26 mouse cellular contexts compared by ENCODE assay signal in the genomic region with DNA sequence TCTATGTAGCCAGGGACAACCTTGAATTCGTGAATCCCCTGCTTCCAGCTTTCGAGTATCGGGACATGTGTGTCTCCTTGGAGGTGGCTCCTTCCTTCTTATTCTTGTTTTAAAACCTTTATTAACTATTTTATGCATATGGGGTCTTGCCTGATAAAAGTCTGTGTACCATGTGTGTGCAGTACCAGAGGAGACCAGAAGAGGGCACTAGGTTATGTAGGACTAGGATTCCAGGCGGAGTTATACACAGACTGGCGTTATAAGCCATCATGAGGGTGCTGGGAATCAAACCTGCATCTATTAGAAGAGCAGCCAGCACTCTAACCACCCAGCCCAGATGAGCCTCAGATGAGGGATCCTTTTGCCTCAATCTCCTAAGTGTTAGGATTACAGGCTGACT. TPM values are rescaled to one million over a fixed set of nuclear protein-coding genes. Genes with fewer than 3 reads are reported as not detected.
DNase-seq lines count a peak whose midpoint lies in the region; ATAC-seq and TF ChIP-seq lines count a peak whose summit lies in the region.
"Had no signal": no experiment of that assay in that cellular context is flagged by ENCODE, and none has a peak within 500 bp of the region (broad histone marks: within the 10 kb centered on the region; RNA-seq: fewer than 3 reads in every experiment).

No protein-coding gene starts in this region.

- H3K4me2 ChIP-seq in liver, embryonic 12.5 days, result no peak overlapping the region
- H3K4me2 ChIP-seq in liver, embryonic 11.5 days, result no peak overlapping the region
- H3K4me2 ChIP-seq: embryonic facial prominence, embryonic 12.5 days; hindbrain, embryonic 13.5 days; liver, embryonic 13.5 days had no signal

- peaks cover 15% of the 10 kb centered on the region for H3K4me1 ChIP-seq in heart, adult 2 months (ENCODE audit: control insufficient read depth, insufficient read depth, low read length)
- peaks cover 35% of the 10 kb centered on the region for H3K4me1 ChIP-seq in liver, embryonic 12.5 days
- no peaks in the 10 kb centered on the region for H3K4me1 ChIP-seq in liver, embryonic 11.5 days (replicated peaks; ENCODE audit: control insufficient read depth, insufficient read depth, low read length)
- no peaks in the 10 kb centered on the region for H3K4me1 ChIP-seq in MEL (ENCODE audit: control insufficient read depth in 1 of 2, insufficient read depth in 2 of 2, low read length in 2 of 2)
- H3K4me1 ChIP-seq in hindbrain, embryonic 10.5 days (replicated peaks), result peaks cover 12% of the 10 kb centered on the region
- H3K4me1 ChIP-seq: embryonic facial prominence, embryonic 12.5 days; hindbrain, embryonic 13.5 days had no signal

- peaks cover 8% of the 10 kb centered on the region; the same call in 1 of the 2 replicates for H3K9me3 ChIP-seq in liver, embryonic 12.5 days (replicated peaks)
- 0 out of 2 replicates have a peak, but pooled peaks cover 3% of the 10 kb centered on the region for H3K9me3 ChIP-seq in liver, embryonic 11.5 days (ENCODE audit: control insufficient read depth, low read length)
- no peaks in the 10 kb centered on the region for H3K9me3 ChIP-seq in MEL (replicated peaks; ENCODE audit: insufficient read depth, low read length)
- H3K9me3 ChIP-seq in hindbrain, embryonic 10.5 days, result peaks cover 11% of the 10 kb centered on the region; the same call in 1 of the 2 replicates
- H3K9me3 ChIP-seq: embryonic facial prominence, embryonic 12.5 days had no signal

- no peaks in the 10 kb centered on the region; the same call in 1 of the 2 replicates for H3K36me3 ChIP-seq in heart, adult 2 months (ENCODE audit: control insufficient read depth, insufficient read depth, low read length)
- H3K36me3 ChIP-seq in liver, embryonic 12.5 days, result peaks cover 53% of the 10 kb centered on the region
- peaks cover 17% of the 10 kb centered on the region for H3K36me3 ChIP-seq in liver, embryonic 11.5 days (ENCODE audit: control insufficient read depth, insufficient read depth, low read length)
- H3K36me3 ChIP-seq in MEL (ENCODE audit: control insufficient read depth in 1 of 2, insufficient read depth in 2 of 2, low read length in 2 of 2), result no peaks in the 10 kb centered on the region
- H3K36me3 ChIP-seq in hindbrain, embryonic 10.5 days, result peaks cover 83% of the 10 kb centered on the region

- WGBS in heart, adult 2 months, result 99% methylated on average over 5 of the region's 5 CpGs
- WGBS in liver, embryonic 12.5 days (ENCODE audit: insufficient replicate concordance), result 90% methylated on average over 5 of the region's 5 CpGs
- 96% methylated on average over 5 of the region's 5 CpGs for WGBS in liver, embryonic 11.5 days
- 96% methylated on average over 5 of the region's 5 CpGs for WGBS in hindbrain, embryonic 10.5 days

- no peak for ATAC-seq in liver, embryonic 12.5 days
- ATAC-seq in liver, embryonic 11.5 days (replicated peaks; ENCODE audit: low FRiP score), result no peak

- TF ChIP-seq POLR2A in heart, adult 2 months (IDR thresholded peaks at IDR 0.05; ENCODE audit: insufficient read depth, low read depth, low read length), result no peak
- TF ChIP-seq POLR2A in MEL (IDR thresholded peaks at IDR 0.05; ENCODE audit: control insufficient read depth in 1 of 2, insufficient read depth in 1 of 2, low read depth in 1 of 2, low read length in 2 of 2, poor library complexity in 1 of 2), result no peak

- TF ChIP-seq EP300 in heart, adult 2 months (IDR thresholded peaks at IDR 0.05; ENCODE audit: insufficient read depth, low read depth, low read length), result no peak
- no peak for TF ChIP-seq EP300 in MEL (IDR thresholded peaks at IDR 0.05; ENCODE audit: low read depth in 1 of 2, low read length in 2 of 2)

- H3K4me3 ChIP-seq in heart, adult 2 months, result no peak overlapping the region
- H3K4me3 ChIP-seq in liver, embryonic 12.5 days, result no peak overlapping the region
- no peak overlapping the region for H3K4me3 ChIP-seq in liver, embryonic 11.5 days (ENCODE audit: low read depth, low read length)
- no peak overlapping the region for H3K4me3 ChIP-seq in MEL (ENCODE audit: control insufficient read depth in 1 of 2, insufficient read depth in 1 of 2, low read depth in 2 of 2, low read length in 2 of 2)
- H3K4me3 ChIP-seq in hindbrain, embryonic 10.5 days, result no peak overlapping the region
- H3K4me3 ChIP-seq: embryonic facial prominence, embryonic 12.5 days; hindbrain, embryonic 13.5 days; liver, embryonic 13.5 days had no signal

- DNase-seq in heart, adult 2 months, result no peak
- no peak for DNase-seq in heart, adult 9 months (ENCODE audit: low spot score in 2 of 2)
- no peak for DNase-seq in liver, embryonic 11.5 days (ENCODE audit: low spot score)
- peak; percentile 39 for DNase-seq in MEL (ENCODE audit: low read depth, low spot score)
- DNase-seq in naive thymus-derived CD4-positive, alpha-beta T cell, adult 2 months (ENCODE audit: low read depth), result peak; percentile 56
- DNase-seq in cerebellum, adult 11 months, result no peak
- DNase-seq in hindbrain, embryonic 10.5 days (ENCODE audit: low spot score), result no peak
- DNase-seq: adrenal gland, postnatal 10 days; cerebellum, adult 2 months; heart, adult 18-20 months; kidney, adult 18-20 months; kidney, postnatal 25 days; liver, embryonic 13.5 days; lung, postnatal 36 days; retina, postnatal 1 day; right cerebral cortex, postnatal 4 days had no signal

- peak; percentile 46 for TF ChIP-seq CTCF in heart, adult 2 months (IDR thresholded peaks at IDR 0.05)
- peak; percentile 11 to 35 (median 34); a peak in 3 of 6 replicates for TF ChIP-seq CTCF in MEL (IDR thresholded peaks at IDR 0.05 in 2 of 3, conservative IDR thresholded peaks at IDR 0.05 in 1 of 3; ENCODE audit: control insufficient read depth in 1 of 3, insufficient read depth in 1 of 3, low read depth in 2 of 3, low read length in 3 of 3, poor library complexity in 1 of 3, severe bottlenecking in 1 of 3)

- H3K27ac ChIP-seq in heart, adult 2 months, result no peak overlapping the region
- 0 out of 2 replicates have a peak overlapping the region, but pooled peaks have one; percentile 3 for H3K27ac ChIP-seq in liver, embryonic 12.5 days
- H3K27ac ChIP-seq in liver, embryonic 11.5 days (ENCODE audit: low read depth, low read length), result no peak overlapping the region
- H3K27ac ChIP-seq in MEL (ENCODE audit: control insufficient read depth, low read depth, low read length), result no peak overlapping the region
- no peak overlapping the region for H3K27ac ChIP-seq in hindbrain, embryonic 10.5 days
- H3K27ac ChIP-seq: embryonic facial prominence, embryonic 12.5 days; hindbrain, embryonic 13.5 days had no signal

- TF ChIP-seq RAD21 in MEL (IDR thresholded peaks at IDR 0.05; ENCODE audit: low read depth, low read length), result no peak

- H3K9ac ChIP-seq in heart, adult 2 months (ENCODE audit: low read depth, low read length), result no peak overlapping the region
- H3K9ac ChIP-seq in liver, embryonic 12.5 days, result no peak overlapping the region
- no peak overlapping the region for H3K9ac ChIP-seq in liver, embryonic 11.5 days (ENCODE audit: low read depth, low read length)
- no peak overlapping the region for H3K9ac ChIP-seq in MEL (ENCODE audit: control insufficient read depth, low read depth, low read length, poor library complexity, severe bottlenecking)
- H3K9ac ChIP-seq: embryonic facial prominence, embryonic 12.5 days; hindbrain, embryonic 13.5 days had no signal

- H3K27me3 ChIP-seq in heart, adult 2 months (ENCODE audit: control insufficient read depth, insufficient read depth, low read length), result no peaks in the 10 kb centered on the region
- no peaks in the 10 kb centered on the region for H3K27me3 ChIP-seq in liver, embryonic 12.5 days (replicated peaks)
- no peaks in the 10 kb centered on the region for H3K27me3 ChIP-seq in liver, embryonic 11.5 days (replicated peaks; ENCODE audit: control insufficient read depth, insufficient read depth, low read length)
- no peaks in the 10 kb centered on the region for H3K27me3 ChIP-seq in MEL (ENCODE audit: control insufficient read depth in 1 of 2, insufficient read depth in 2 of 2, low read length in 2 of 2)
- no peaks in the 10 kb centered on the region for H3K27me3 ChIP-seq in hindbrain, embryonic 10.5 days (ENCODE audit: insufficient read depth, poor library complexity, severe bottlenecking)
- H3K27me3 ChIP-seq: embryonic facial prominence, embryonic 12.5 days; hindbrain, embryonic 13.5 days; liver, embryonic 13.5 days had no signal

- no peaks in the 10 kb centered on the region for H3K79me2 ChIP-seq in heart, adult 2 months (replicated peaks; ENCODE audit: control insufficient read depth, insufficient read depth, low read length)
- no peaks in the 10 kb centered on the region for H3K79me2 ChIP-seq in MEL (ENCODE audit: control insufficient read depth, insufficient read depth, low read length, poor library complexity)

- intact Hi-C loops in heart, adult 2 months (cut with DNase I), result loop anchor here (5.0 kb wide), 1 partner anchor 35 kb away; no protein-coding TSS in a partner anchor

RNA-seq across cellular contexts. Expression of gene Sfn, which starts 9.8 kb away (rescaled TPM):
- total RNA-seq in heart, adult 2 months (2021), result 1 to 10 TPM; 1.2 TPM
- polyA plus RNA-seq in heart, adult 2 months (2012; rRNA removed), result 1.4 and 2.0 TPM in 2 replicates
- polyA plus RNA-seq in liver, embryonic 12.5 days (2016; fragmentation: Nextera tagmentation; extraction: Ambion mirVana), result 0.21 and 0.81 TPM in 2 replicates
- polyA plus RNA-seq in liver, embryonic 11.5 days (2014; fragmentation: Nextera tagmentation; extraction: Ambion mirVana), result 1.7 and 3.5 TPM in 2 replicates
- 0.12 and 0.13 TPM in 2 replicates for total RNA-seq in MEL (2012; rRNA removed)
- polyA plus RNA-seq in MEL (2012; ENCODE audit: insufficient read depth in 1 of 2, insufficient read length in 2 of 2, low read depth in 1 of 2, low replicate concordance in 2 of 2, missing spikeins in 1 of 2), result under 1 TPM in 1 of 2 experiments, not detected in 1; 0.19 TPM
- polyA plus RNA-seq in hindbrain, embryonic 10.5 days (2016; fragmentation: Nextera tagmentation; extraction: Ambion mirVana), result 16.5 and 33.5 TPM in 2 replicates

RNA-seq across cellular contexts. Expression of gene Gpn2, which starts 27.7 kb away (rescaled TPM):
- total RNA-seq in heart, adult 2 months (2021), result 1 to 10 TPM; 6.8 to 7.3 TPM
- polyA plus RNA-seq in heart, adult 2 months (2012; rRNA removed), result 12.1 and 17.7 TPM in 2 replicates
- 15.2 and 16.2 TPM in 2 replicates for polyA plus RNA-seq in liver, embryonic 12.5 days (2016; fragmentation: Nextera tagmentation; extraction: Ambion mirVana)
- 23.4 and 24.8 TPM in 2 replicates for polyA plus RNA-seq in liver, embryonic 11.5 days (2014; fragmentation: Nextera tagmentation; extraction: Ambion mirVana)
- total RNA-seq in MEL (2012; rRNA removed), result 26.7 and 28.6 TPM in 2 replicates
- 10 to 100 TPM in 1 of 2 experiments, not detected in 1; 43.3 TPM for polyA plus RNA-seq in MEL (2012; ENCODE audit: insufficient read depth in 1 of 2, insufficient read length in 2 of 2, low read depth in 1 of 2, low replicate concordance in 2 of 2, missing spikeins in 1 of 2)
- 28.5 and 29.1 TPM in 2 replicates for polyA plus RNA-seq in hindbrain, embryonic 10.5 days (2016; fragmentation: Nextera tagmentation; extraction: Ambion mirVana)

RNA-seq across cellular contexts. Expression of gene Gpatch3, which starts 37.3 kb away (rescaled TPM):
- 1 to 10 TPM; 3.4 to 5.0 TPM for total RNA-seq in heart, adult 2 months (2021)
- 1.9 and 2.1 TPM in 2 replicates for polyA plus RNA-seq in heart, adult 2 months (2012; rRNA removed)
- polyA plus RNA-seq in liver, embryonic 12.5 days (2016; fragmentation: Nextera tagmentation; extraction: Ambion mirVana), result 7.8 and 8.9 TPM in 2 replicates
- 8.7 and 10.0 TPM in 2 replicates for polyA plus RNA-seq in liver, embryonic 11.5 days (2014; fragmentation: Nextera tagmentation; extraction: Ambion mirVana)
- 9.8 and 11.0 TPM in 2 replicates for total RNA-seq in MEL (2012; rRNA removed)
- polyA plus RNA-seq in MEL (2012; ENCODE audit: insufficient read depth in 1 of 2, insufficient read length in 2 of 2, low read depth in 1 of 2, low replicate concordance in 2 of 2, missing spikeins in 1 of 2), result 10 to 100 TPM in 1 of 2 experiments, not detected in 1; 16.5 TPM
- polyA plus RNA-seq in hindbrain, embryonic 10.5 days (2016; fragmentation: Nextera tagmentation; extraction: Ambion mirVana), result 10.0 and 10.8 TPM in 2 replicates

RNA-seq across cellular contexts. Expression of gene Zdhhc18, which starts 38.1 kb away (rescaled TPM):
- 10 to 100 TPM; 21.3 to 27.7 TPM for total RNA-seq in heart, adult 2 months (2021)
- polyA plus RNA-seq in heart, adult 2 months (2012; rRNA removed), result 37.3 and 40.1 TPM in 2 replicates
- polyA plus RNA-seq in liver, embryonic 12.5 days (2016; fragmentation: Nextera tagmentation; extraction: Ambion mirVana), result 4.6 and 5.5 TPM in 2 replicates
- 2.1 and 3.1 TPM in 2 replicates for polyA plus RNA-seq in liver, embryonic 11.5 days (2014; fragmentation: Nextera tagmentation; extraction: Ambion mirVana)
- total RNA-seq in MEL (2012; rRNA removed), result 6.7 and 6.9 TPM in 2 replicates
- polyA plus RNA-seq in MEL (2012; ENCODE audit: insufficient read depth in 1 of 2, insufficient read length in 2 of 2, low read depth in 1 of 2, low replicate concordance in 2 of 2, missing spikeins in 1 of 2), result 10 to 100 TPM in 1 of 2 experiments, not detected in 1; 15.6 TPM
- 1.9 and 3.1 TPM in 2 replicates for polyA plus RNA-seq in hindbrain, embryonic 10.5 days (2016; fragmentation: Nextera tagmentation; extraction: Ambion mirVana)

RNA-seq across cellular contexts. Expression of gene Nr0b2, which starts 58.6 kb away (rescaled TPM):
- total RNA-seq in heart, adult 2 months (2021), result 10 to 100 TPM; 13.1 to 14.5 TPM
- 28.3 and 45.4 TPM in 2 replicates for polyA plus RNA-seq in heart, adult 2 months (2012; rRNA removed)
- polyA plus RNA-seq in liver, embryonic 12.5 days (2016; fragmentation: Nextera tagmentation; extraction: Ambion mirVana), result 0.56 and 0.77 TPM in 2 replicates
- polyA plus RNA-seq in liver, embryonic 11.5 days (2014; fragmentation: Nextera tagmentation; extraction: Ambion mirVana), result 0.89 and 1.1 TPM in 2 replicates
- total RNA-seq in MEL (2012; rRNA removed), result not detected in 2 replicates
- polyA plus RNA-seq in MEL (2012; ENCODE audit: insufficient read depth in 1 of 2, insufficient read length in 2 of 2, low read depth in 1 of 2, low replicate concordance in 2 of 2, missing spikeins in 1 of 2), result under 1 TPM in 1 of 2 experiments, not detected in 1; 0.10 TPM
- 0.31 TPM in 1 of 2 replicates, not detected in the other for polyA plus RNA-seq in hindbrain, embryonic 10.5 days (2016; fragmentation: Nextera tagmentation; extraction: Ambion mirVana)
- total RNA-seq: common myeloid progenitor, adult 5-6 weeks; G1E; layer of hippocampus, postnatal 10 days; left cerebral cortex, postnatal 14 days; monocyte, adult 5-6 weeks had no signal
- polyA plus RNA-seq: embryonic facial prominence, embryonic 12.5 days; hindbrain, embryonic 13.5 days; neural tube, embryonic 14.5 days; urinary bladder, adult 2 months had no signal

Comparison
In these comparisons a context has a peak if more than half of its experiments do, and no peak if none do; other contexts are left out.
1. DNase-seq: peak in MEL (single experiment) and naive thymus-derived CD4-positive, alpha-beta T cell, adult 2 months (single experiment); none in heart, adult 2 months (0 of 2), heart, adult 9 months (0 of 2), liver, embryonic 11.5 days (single experiment), cerebellum, adult 11 months (single experiment) and hindbrain, embryonic 10.5 days (single experiment).